Mouse (Mus musculus) heart, embryonic 12.5 days (tissue): Measurements from ENCODE around the gene Mfsd14a. TPM values are rescaled to one million over a fixed set of nuclear protein-coding genes. Genes with fewer than 3 reads are reported as not detected.

Experiments
- ATAC-seq: fragments of 200-750 bp; cut with Nextera tagmentation; 2 replicates; pipeline ENCODE4 v1.8.0; 2017; ENCODE audit warnings: moderate TSS enrichment, moderate library complexity; ENCODE audit not compliant: insufficient number of reproducible peaks, low FRiP score
- H3K27ac ChIP-seq: fragments of 300-500 bp; sonication (generic); 2 replicates; pipeline ENCODE4 v1.5.1; 2016; ENCODE audit warnings: mild to moderate bottlenecking, moderate library complexity; ENCODE audit not compliant: poor library complexity, severe bottlenecking
- H3K27me3 ChIP-seq: fragments of 300-500 bp; sonication (generic); replicated peaks from 2 replicates; pipeline ENCODE4 v1.6.1; 2016; ENCODE audit warnings: mild to moderate bottlenecking, moderate library complexity
- H3K36me3 ChIP-seq: fragments of 300-500 bp; sonication (generic); 2 replicates; pipeline ENCODE4 v1.6.1; 2016; ENCODE audit warnings: mild to moderate bottlenecking, moderate library complexity
- H3K4me1 ChIP-seq: fragments of 300-500 bp; sonication (generic); replicated peaks from 2 replicates; pipeline ENCODE4 v1.6.1; 2016; ENCODE audit warnings: mild to moderate bottlenecking
- H3K4me2 ChIP-seq: fragments of 300-500 bp; sonication (generic); 2 replicates; pipeline ENCODE4 v1.6.1; 2016; ENCODE audit warnings: mild to moderate bottlenecking, moderate library complexity
- H3K4me3 ChIP-seq: fragments of 300-500 bp; sonication (generic); 2 replicates; pipeline ENCODE4 v1.5.1; 2016; ENCODE audit warnings: mild to moderate bottlenecking
- H3K9ac ChIP-seq: fragments of 300-500 bp; sonication (generic); 2 replicates; pipeline ENCODE4 v1.6.1; 2016; ENCODE audit warnings: mild to moderate bottlenecking, moderate library complexity
- H3K9me3 ChIP-seq: fragments of 300-500 bp; sonication (generic); replicated peaks from 2 replicates; pipeline ENCODE4 v1.6.1; 2016; ENCODE audit warnings: mild to moderate bottlenecking, moderate library complexity
- WGBS: fragments of 180-500 bp; shearing (Covaris S2); methylation state at CpG from one replicate; pipeline ENCODE4 v1.1.7; 2016; 5-methylcytosine and 5-hydroxymethylcytosine counted together
- polyA plus RNA-seq: library from polyadenylated mRNA; unstranded; fragments of >200 nt; fragmentation: Nextera tagmentation; extraction: Ambion mirVana; gene quantifications from 2 replicates; pipeline ENCODE4 v1.2.1, GENCODE M21; 2016

Mfsd14a gene
- polyA plus RNA-seq, 1 experiment from 2014 or later = 64.8 TPM

- H3K9me3 ChIP-seq = no peaks in the 10 kb centered on the region
- H3K27ac ChIP-seq = no peak overlapping the region
- no peak for ATAC-seq
- no peak overlapping the region for H3K4me2 ChIP-seq
- H3K4me3 ChIP-seq = no peak overlapping the region
- WGBS = 96% methylated on average over 3 of the region's 3 CpGs
- H3K4me1 ChIP-seq = 0 out of 2 replicates have a peak, but pooled peaks cover 2% of the 10 kb centered on the region
- peaks cover 71% of the 10 kb centered on the region for H3K36me3 ChIP-seq
- H3K27me3 ChIP-seq = no peaks in the 10 kb centered on the region
- H3K9ac ChIP-seq = no peak overlapping the region
Measured at GRCm38 (mm10) chr3:116634091-116634490, 28.4 kb downstream of the Mfsd14a start.

GRCm38 (mm10) chr3:116632971-116633370, 29.5 kb downstream of the Mfsd14a start:
- no peak overlapping the region for H3K27ac ChIP-seq

DNA sequence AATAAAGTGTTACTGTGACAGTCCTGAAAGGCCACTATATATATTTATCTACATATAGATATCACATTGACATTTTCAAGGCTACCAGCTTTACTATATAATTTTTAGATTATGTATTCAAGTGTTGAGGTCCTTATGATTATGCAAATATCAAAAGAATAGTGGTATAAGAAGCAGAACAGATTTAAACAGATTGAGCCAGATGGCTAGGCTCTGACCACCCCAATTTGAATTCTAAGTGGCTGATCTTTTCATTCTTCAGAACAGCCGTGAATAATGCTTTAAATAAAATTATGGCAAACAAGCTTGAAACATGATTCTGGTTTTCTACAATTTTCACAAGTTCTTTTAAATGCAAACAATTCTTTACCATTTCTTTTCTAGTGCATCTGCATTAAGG, 31.0 kb downstream of the Mfsd14a start:
- WGBS = 78% methylated on average over 1 of the region's 1 CpGs

More at GRCm38 (mm10) chr3:116632971-116633370, 29.5 kb downstream of the Mfsd14a start:
- H3K36me3 ChIP-seq = peaks cover 63% of the 10 kb centered on the region
- no peaks in the 10 kb centered on the region for H3K27me3 ChIP-seq
- ATAC-seq = no peak
- H3K4me3 ChIP-seq = no peak overlapping the region
- 0 out of 2 replicates have a peak, but pooled peaks cover 2% of the 10 kb centered on the region for H3K4me1 ChIP-seq
- no peak overlapping the region for H3K9ac ChIP-seq
- no peaks in the 10 kb centered on the region for H3K9me3 ChIP-seq
- 93% methylated on average over 3 of the region's 3 CpGs for WGBS
- no peak overlapping the region for H3K4me2 ChIP-seq

DNA sequence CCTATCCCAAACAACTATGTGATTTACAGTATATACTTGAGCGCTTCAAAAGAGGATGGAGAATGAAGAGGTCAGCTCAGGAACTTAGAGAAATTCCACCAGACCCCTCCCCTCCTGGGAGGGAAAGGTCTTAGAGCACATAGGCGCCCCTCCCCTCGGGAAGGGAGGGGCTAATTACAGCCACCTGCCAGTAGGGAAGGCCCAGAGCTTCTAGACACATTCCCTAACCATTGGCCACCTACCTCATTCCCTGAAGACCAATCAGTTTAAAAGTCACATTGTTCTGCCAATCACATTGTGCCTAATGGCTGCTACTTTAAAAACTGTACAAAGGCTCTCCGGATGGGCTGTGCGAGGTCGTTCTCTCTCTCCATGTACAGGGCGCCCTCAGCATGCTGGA, 39.8 kb downstream of the Mfsd14a start:
- Histone ChIP-seq H3K27ac (no peak overlapping the region), H3K9ac (no peak overlapping the region), H3K4me2 (no peak overlapping the region), H3K9me3 (no peaks in the 10 kb centered on the region), H3K4me3 (no peak overlapping the region), H3K27me3 (no peaks in the 10 kb centered on the region), H3K36me3 (peaks cover 47% of the 10 kb centered on the region), H3K4me1 (no peaks in the 10 kb centered on the region)
- WGBS = 95% methylated on average over 7 of the region's 7 CpGs
- ATAC-seq = no peak

More for the DNA sequence above, 31.0 kb downstream of the Mfsd14a start:
- ATAC-seq = no peak
- Histone ChIP-seq H3K27ac (no peak overlapping the region), H3K4me3 (no peak overlapping the region), H3K27me3 (no peaks in the 10 kb centered on the region), H3K9ac (no peak overlapping the region), H3K36me3 (peaks cover 68% of the 10 kb centered on the region), H3K9me3 (no peaks in the 10 kb centered on the region), H3K4me1 (0 out of 2 replicates have a peak, but pooled peaks cover 2% of the 10 kb centered on the region), H3K4me2 (no peak overlapping the region)

DNA sequence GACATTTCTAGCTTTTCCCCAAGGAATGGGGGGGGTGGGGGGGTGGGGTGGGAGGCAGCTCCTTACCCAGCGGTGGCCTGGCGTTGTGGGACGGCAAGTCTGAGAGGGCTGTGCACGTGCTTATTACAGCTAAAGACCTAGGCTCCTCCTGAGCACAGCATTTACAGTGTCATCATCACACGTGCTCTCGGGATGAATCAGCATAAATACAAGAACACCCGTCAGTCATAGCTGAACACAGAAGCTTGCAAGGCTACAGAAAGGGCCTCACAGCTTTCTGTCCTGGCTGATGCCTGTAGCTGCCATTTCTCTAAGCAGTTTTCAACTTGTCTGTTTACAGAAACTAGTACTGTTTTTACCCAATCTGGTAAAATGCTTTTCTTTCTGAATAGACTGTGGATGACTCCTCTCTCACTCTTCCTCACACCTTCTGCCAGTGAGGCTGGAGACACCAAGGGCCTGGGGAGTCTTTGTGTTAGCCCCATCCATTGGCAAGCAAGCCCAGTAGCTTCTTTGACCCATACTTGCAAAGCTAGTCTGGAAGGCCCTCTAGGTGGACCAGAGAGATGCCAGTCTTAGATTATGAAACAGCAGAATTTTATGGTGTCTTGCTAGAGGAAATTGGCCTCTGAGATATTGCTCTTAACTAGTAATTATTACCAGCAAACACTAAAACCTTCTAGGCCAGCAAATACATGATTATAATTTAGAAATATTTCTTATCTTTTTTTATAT, 41.7 kb downstream of the Mfsd14a start:
- ATAC-seq = peak; percentile 83
- Histone ChIP-seq H3K4me2 (no peak overlapping the region), H3K4me1 (no peaks in the 10 kb centered on the region), H3K27me3 (no peaks in the 10 kb centered on the region), H3K9me3 (no peaks in the 10 kb centered on the region), H3K9ac (no peak overlapping the region), H3K27ac (no peak overlapping the region), H3K36me3 (peaks cover 48% of the 10 kb centered on the region), H3K4me3 (no peak overlapping the region)
- WGBS = 89% methylated on average over 7 of the region's 7 CpGs

- no peaks in the 10 kb centered on the region for H3K27me3 ChIP-seq
- H3K27ac ChIP-seq = no peak overlapping the region
- WGBS = 71% methylated on average over 6 of the region's 6 CpGs
- no peak overlapping the region for H3K4me2 ChIP-seq
- H3K9me3 ChIP-seq = no peaks in the 10 kb centered on the region
- H3K4me3 ChIP-seq = no peak overlapping the region
- H3K4me1 ChIP-seq = no peaks in the 10 kb centered on the region
- no peak overlapping the region for H3K9ac ChIP-seq
- peaks cover 67% of the 10 kb centered on the region for H3K36me3 ChIP-seq
- ATAC-seq = no peak
Measured at GRCm38 (mm10) chr3:116618855-116619254, 43.6 kb downstream of the Mfsd14a start.

DNA sequence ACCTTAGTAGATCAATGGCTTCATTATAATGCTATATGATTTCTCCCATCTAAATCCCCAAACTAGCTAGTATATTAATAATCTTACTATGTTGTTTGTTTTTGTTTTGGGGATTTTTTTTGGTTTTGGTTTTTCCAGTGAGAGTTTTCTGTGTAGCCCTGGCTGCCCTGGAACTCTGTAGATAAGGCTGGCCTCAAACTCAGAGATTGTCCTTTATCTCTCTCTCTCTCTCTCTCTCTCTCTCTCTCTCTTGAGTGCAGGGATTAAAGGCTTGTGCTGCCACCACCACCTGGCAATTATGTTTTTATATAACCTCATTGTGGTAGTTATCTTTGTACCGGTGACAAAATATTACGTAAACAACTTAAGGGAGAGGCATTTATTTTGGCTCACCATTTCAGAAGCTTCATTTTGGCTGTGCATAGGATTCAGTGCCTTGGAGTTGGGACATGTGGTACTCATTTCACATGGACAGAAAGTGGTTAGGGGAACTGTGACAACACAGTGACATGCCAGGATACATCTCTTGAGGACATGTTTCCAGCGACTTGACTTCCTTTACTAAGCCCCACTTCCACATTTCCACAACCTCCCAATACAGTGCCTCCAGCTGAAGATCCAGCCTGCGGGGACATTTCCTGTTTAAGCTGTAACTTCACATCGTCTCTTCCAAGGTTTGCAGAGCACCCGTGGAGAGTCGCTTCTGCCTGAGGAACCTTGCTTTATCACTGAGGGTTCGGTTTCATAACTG, 47.0 kb downstream of the Mfsd14a start:
- no peak overlapping the region for H3K4me2 ChIP-seq
- H3K9ac ChIP-seq = no peak overlapping the region
- no peak for ATAC-seq
- H3K4me3 ChIP-seq = no peak overlapping the region
- no peaks in the 10 kb centered on the region for H3K27me3 ChIP-seq
- 80% methylated on average over 8 of the region's 8 CpGs for WGBS
- no peaks in the 10 kb centered on the region for H3K9me3 ChIP-seq
- H3K36me3 ChIP-seq = peaks cover 57% of the 10 kb centered on the region
- H3K27ac ChIP-seq = no peak overlapping the region
- no peaks in the 10 kb centered on the region for H3K4me1 ChIP-seq

GRCm38 (mm10) chr3:116614295-116614892, 48.1 kb downstream of the Mfsd14a start, which contains the start of gene Trmt13:
TSS of gene Trmt13 (minus strand) at chr3:116614587.
- Histone ChIP-seq H3K4me3 (no peak within 1 kb of the TSS), H3K9ac (no peak within 1 kb of the TSS), H3K27ac (no peak within 1 kb of the TSS), H3K36me3 (peaks cover 61% of the 10 kb centered on the region), H3K9me3 (no peaks in the 10 kb centered on the region), H3K27me3 (no peaks in the 10 kb centered on the region), H3K4me1 (no peaks in the 10 kb centered on the region), H3K4me2 (no peak within 1 kb of the TSS)
- ATAC-seq = no peak
- WGBS = 83% methylated on average over 10 of the region's 10 CpGs

- Histone ChIP-seq H3K9ac (no peak overlapping the region), H3K4me2 (no peak overlapping the region), H3K36me3 (peaks cover 29% of the 10 kb centered on the region), H3K27ac (no peak overlapping the region), H3K4me3 (no peak overlapping the region), H3K4me1 (no peaks in the 10 kb centered on the region), H3K27me3 (no peaks in the 10 kb centered on the region), H3K9me3 (no peaks in the 10 kb centered on the region)
- 74% methylated on average over 9 of the region's 9 CpGs for WGBS
- ATAC-seq = no peak
Measured at GRCm38 (mm10) chr3:116604570-116604969, 57.9 kb downstream of the Mfsd14a start.

DNA sequence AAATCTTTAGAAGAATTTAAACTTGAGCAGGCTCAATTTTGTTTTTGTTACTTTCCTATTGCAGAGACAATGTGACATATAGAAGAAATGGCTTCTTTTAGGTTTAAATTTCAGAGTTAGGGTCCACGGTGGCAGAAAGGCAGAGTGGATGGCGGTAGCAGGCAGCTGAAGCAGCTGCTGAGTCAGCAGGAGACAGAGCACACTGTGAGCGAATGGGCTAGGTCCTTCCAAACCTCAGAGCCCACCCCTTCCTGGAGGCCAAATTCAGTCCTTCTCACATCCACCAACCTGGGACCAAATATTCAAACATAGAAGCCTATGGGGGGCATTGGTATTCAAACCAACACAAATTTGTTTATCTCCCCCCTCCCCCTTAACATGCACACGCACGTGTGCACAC, 60.7 kb downstream of the Mfsd14a start:
- Histone ChIP-seq H3K27ac (no peak overlapping the region), H3K4me3 (no peak overlapping the region), H3K4me1 (no peaks in the 10 kb centered on the region), H3K4me2 (no peak overlapping the region), H3K9me3 (no peaks in the 10 kb centered on the region), H3K9ac (no peak overlapping the region), H3K36me3 (peaks cover 13% of the 10 kb centered on the region), H3K27me3 (no peaks in the 10 kb centered on the region)
- 89% methylated on average over 5 of the region's 5 CpGs for WGBS
- ATAC-seq = no peak

GRCm38 (mm10) chr3:116601005-116601404, 61.5 kb downstream of the Mfsd14a start:
- Histone ChIP-seq H3K9me3 (no peaks in the 10 kb centered on the region), H3K4me1 (peaks cover 1% of the 10 kb centered on the region; the same call in 1 of the 2 replicates), H3K27ac (no peak overlapping the region), H3K4me2 (no peak overlapping the region), H3K4me3 (no peak overlapping the region), H3K9ac (no peak overlapping the region), H3K36me3 (peaks cover 8% of the 10 kb centered on the region), H3K27me3 (no peaks in the 10 kb centered on the region)
- ATAC-seq = no peak
- WGBS = 90% methylated on average over 5 of the region's 5 CpGs
